Mouse (Mus musculus) right cerebral cortex, postnatal 14 days (tissue): ENCODE measurements around the gene Gm11937.

ENCODE experiments used
- DNase-seq: peaks from one replicate; pipeline ENCODE4 v3.0.0; 2022

The Gm11937 gene

DNA sequence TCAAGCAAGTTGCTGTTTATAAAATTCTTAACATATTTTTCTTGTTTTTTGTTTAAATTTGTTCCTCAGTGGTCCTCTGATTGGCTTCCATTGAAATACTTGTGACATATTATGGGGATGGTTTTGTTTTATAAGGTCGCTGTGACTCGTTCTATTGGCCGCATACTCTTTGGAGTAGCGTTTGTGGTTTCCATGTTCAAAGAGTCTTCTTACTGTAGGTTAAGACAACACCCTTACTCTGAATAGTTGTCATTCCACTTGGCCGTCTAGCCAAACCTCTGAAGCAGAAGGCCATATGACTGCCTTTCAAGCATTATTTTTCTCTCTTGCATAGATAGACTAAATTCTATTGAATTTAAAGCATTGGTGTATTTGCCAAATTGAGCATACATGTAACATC, 28.9 kb downstream of the Gm11937 start:
- DNase-seq, result no peak

GRCm38 (mm10) chr11:99580636-99581035, 29.4 kb downstream of the Gm11937 start, which contains the start of gene Krtap1-5:
TSS of gene Krtap1-5 (minus strand) at chr11:99581016.
- no peak for DNase-seq

GRCm38 (mm10) chr11:99574106-99574505, 35.9 kb downstream of the Gm11937 start:
- peak; percentile 65 for DNase-seq

DNA sequence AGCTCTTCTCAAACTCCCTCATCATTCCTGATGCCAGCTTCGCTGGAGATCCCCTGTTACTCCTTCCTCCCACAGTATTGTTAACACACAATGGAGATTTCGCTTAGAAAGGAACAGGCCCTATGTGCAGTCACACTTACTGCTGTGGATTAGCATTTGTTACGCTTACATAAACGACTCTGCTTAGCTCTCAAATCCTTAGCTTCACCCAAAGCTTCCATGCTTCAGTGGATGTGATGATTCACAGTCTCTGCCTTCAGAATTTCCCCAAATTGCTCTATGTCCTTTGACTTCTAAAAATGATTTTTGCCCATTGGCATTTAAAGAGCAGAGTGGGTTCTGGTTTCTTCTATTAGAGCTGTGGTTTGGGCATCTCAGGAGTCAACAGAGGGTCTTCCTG, 36.8 kb downstream of the Gm11937 start:
- no peak for DNase-seq

- no peak for DNase-seq
Measured at GRCm38 (mm10) chr11:99566530-99566929, 43.5 kb downstream of the Gm11937 start, which contains the start of gene Krtap3-1. TSS of gene Krtap3-1 (minus strand) at chr11:99566630.

GRCm38 (mm10) chr11:99562580-99562979, 47.4 kb downstream of the Gm11937 start:
- no peak for DNase-seq
